Mouse (Mus musculus) left cerebral cortex, postnatal 25 days (tissue): ENCODE measurements around the gene Ropn1l. TPM values are rescaled to one million over a fixed set of nuclear protein-coding genes. Genes with fewer than 3 reads are reported as not detected.

Experiments
- DNase-seq, 2 experiments: peaks; one replicate each; pipeline ENCODE4 v3.0.0; 2022; ENCODE audit warnings: low spot score in 2 of 2, mixed read lengths in 1 of 2
- intact Hi-C: fragments of 180-260 bp; cut with DNase I; formaldehyde crosslinking; loops from one replicate; pipeline ENCODE4 v1.15.1; 2025
- total RNA-seq, 2 experiments: library from RNA; stranded (reverse); gene quantifications; 2 replicates each; pipeline ENCODE4 v1.2.3; 2021

Gene Ropn1l
- total RNA-seq, 2 experiments from 2014 or later, result 0.82 to 2.1 TPM

DNA sequence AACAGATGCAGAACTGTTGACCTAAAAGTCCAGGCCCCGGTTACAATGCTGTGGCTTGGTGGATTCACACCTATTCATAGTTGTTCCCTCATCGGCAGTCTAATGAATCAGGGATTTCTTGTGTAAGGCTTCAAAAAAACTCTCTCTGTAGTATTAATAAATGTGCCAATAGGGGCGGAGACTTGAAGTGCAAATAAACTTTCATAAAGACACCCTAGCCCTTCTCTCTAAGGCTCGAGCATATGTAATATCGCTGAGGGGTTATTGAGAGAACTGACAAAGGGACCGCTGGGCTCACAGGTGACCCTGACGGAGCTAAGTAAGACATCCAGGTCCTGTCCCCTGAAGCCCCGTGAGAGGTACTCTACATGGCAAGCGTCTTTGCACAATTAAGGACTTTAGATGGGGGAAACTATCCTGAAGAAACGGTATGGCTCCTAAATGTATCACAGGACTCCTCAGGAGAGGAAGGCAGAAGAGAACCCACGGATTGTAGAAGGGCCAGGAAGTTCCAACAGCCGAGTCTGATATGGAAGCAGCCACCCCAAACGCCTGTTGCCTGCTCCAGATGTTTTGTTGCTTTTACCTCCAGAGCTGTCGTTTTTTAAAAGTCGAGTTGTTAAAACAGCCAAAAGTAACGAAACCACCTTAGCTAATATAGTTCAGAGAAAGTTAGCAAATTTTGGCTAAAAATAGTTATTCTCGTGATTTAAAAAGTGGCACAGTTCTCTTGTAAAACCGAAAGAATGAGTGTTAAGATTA is 1.0 kb downstream of the Ropn1l start:
- intact Hi-C loops, result loop anchor here (10.0 kb wide), 1 partner anchor 132 kb away; no protein-coding TSS in a partner anchor
- DNase-seq, result no peak

DNA sequence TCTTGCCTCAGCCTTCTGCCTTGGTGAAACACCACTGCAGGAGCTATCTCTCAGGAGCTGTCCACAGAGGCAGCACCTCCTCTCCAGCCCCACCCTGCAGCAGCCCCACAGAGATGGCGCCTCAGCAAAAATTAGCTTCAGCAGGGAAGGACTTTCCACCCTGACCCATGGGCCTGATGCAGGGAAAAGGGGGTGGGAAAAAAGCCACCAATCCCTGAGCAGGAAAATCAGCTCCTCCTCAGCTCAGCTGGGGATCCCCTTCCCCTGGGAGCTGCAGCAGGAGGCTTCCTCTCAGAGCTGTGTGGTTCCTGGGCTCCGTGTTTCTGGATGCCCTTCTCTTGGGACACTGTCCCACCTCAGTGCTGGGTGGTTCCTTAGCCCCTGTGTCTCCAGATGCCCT is 3.8 kb downstream of the Ropn1l start:
- DNase-seq, result no peak
- intact Hi-C loops, result loop anchor here (10.0 kb wide), 1 partner anchor 135 kb away; no protein-coding TSS in a partner anchor

DNA sequence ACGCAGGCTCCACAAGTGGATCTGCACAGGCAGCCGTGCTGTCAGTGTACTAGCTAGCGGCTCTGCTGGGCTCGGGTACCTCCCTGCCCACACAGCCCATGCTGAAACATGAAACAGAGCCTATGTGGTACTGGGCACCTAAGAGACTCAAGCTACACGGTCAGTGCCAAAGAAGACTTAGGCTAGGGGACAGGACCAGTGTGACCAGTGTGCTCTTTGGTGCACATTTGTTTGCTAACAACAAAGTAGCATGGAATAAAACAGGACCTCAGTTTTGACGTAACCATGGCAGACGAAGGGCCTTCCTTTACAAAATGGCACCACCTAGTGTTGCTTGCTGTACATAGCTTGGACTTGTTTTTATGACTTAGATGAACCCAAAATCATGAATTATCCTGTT is 6.4 kb downstream of the Ropn1l start:
- intact Hi-C loops, result loop anchor here (1.0 kb wide), 1 partner anchor 132 kb away; no protein-coding TSS in a partner anchor
- peak; percentile 71 to 85 for DNase-seq

DNA sequence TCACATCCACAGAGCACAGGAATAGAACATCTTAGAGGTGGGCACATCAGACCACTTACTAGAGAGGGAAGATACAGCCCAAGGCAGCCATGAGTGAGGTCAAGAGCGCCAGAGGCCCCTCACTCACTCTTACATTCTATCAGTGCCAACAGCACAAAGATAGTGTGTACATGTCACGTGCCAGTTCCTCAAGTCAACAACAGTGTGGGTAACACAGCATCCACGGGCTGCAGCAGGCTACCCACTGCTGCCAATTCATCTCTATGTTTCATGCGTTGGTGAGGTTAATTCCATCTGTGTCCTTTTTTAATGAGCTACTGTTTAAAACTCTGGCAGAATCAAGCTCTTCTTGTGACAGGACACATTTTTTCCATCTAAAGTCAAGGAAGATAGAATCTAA is 10.8 kb downstream of the Ropn1l start:
- intact Hi-C loops, result no loop called here
- DNase-seq, result peak in 1 of 2 experiments; percentile 44

DNA sequence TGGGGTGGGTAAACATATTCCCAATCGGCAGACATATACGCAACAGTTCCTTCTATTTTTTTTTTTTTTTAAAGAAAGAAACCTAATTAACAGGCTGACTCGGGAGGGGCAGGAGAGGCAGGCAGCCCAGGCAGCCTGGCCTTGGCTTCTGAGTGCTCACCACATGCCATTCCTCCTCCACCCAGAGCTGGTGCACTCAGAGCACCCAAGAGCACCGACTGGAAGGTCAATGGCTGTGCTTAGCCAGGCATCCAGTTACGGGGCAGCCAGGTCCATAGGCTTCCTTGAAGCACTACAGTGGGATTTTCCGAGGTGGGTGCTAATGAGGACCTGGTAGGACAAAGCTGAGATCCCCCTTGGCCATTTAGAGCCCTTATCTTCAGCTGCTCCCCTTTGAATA is 11.5 kb downstream of the Ropn1l start:
- intact Hi-C loops, result no loop called here
- no peak for DNase-seq

DNA sequence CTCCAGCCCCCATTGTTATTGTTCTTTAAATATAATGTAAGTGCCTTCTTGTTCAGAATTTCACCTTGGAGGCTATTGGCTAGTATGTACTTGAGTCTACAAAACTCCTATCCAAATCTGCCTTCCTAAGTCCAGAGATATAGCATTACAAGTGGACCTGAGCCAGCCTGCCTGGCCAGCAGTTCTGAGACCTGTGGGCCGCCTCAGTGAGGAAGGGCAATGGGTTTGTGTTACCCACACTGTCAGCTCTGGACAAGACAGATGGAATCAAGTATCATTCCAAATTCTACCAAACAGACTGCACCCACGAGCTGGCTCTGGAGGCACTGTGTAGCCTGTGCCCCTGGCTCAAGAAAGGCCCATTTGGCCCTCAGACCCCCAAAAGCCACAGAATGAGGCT is 16.7 kb downstream of the Ropn1l start:
- intact Hi-C loops, result no loop called here
- no peak for DNase-seq

DNA sequence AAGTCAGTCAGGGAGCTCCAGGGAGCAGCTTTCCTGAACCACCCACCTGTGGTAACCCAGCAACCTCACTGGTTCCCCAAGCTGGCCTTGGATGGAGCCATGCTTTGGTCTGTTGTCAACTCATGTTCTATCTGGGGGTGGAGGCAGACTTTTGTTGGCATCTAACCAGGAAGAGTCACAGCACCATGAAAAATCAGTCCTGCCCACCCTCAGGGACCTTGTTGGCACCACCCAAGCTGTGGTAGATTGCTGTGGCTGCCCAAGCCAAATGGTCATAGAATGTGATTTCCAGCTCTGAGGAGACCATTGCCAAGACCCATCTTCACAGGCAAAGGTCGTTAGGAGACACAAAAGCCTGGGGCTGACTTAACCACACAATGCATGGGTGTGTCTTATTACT is 17.5 kb downstream of the Ropn1l start:
- DNase-seq, result no peak
- intact Hi-C loops, result no loop called here

DNA sequence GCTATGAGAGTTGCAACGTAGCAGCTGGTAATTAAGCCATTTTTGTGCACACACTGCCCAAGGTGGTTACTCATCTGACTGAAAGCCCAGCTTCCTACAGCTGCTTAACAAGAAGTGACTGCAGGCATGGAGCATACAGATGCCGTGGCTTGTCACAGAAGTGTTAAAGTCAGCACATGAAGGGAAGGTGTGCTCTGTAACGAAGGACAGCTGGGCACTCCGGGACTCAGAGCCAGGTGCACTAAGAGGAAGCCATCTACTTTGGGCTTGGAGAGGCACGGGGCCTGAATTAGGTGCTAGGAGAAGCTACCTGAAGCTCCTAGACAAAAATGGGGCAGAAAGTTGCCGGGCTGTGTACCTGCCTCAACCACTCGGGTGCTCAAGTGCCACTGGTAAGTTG is 19.8 kb downstream of the Ropn1l start:
- intact Hi-C loops, result no loop called here
- no peak for DNase-seq

DNA sequence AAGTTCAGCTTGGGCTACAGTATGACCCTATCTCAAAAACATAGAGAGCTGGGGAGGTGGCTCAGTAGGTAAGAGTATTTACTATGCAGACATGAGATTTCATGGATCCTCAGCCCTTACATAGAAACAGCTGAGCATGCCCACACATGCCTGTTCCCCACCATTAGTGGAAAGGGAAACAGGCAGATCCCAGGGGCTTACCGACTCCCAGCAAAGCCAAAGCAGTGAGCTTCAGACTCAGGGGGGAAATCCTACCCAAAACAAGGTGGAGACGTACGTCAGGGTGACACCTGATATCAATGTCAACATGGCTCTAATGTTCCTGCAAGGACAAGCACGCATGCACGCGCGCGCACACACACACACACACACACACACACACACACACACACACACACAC is 21.7 kb downstream of the Ropn1l start:
- no peak for DNase-seq
- intact Hi-C loops, result no loop called here

DNA sequence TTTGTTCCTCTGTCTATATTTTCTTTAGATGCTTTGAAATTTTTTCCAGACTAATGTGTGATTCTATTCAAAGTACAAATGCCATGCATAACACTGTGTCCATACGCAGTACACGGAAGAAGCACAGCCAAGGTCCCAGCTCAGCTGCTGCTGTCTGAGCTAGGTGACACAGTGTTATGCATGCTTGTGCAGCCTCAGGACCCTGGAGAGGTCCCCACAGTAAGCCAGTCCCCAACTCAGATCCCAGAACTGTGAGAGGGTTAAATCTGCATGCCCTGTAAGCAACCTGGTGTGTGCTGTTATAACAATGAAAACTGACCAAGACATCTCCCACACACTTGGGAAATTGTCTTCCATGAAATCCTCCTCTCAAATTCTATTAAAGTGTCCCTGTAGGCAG is 23.5 kb downstream of the Ropn1l start:
- intact Hi-C loops, result no loop called here
- DNase-seq, result no peak

DNA sequence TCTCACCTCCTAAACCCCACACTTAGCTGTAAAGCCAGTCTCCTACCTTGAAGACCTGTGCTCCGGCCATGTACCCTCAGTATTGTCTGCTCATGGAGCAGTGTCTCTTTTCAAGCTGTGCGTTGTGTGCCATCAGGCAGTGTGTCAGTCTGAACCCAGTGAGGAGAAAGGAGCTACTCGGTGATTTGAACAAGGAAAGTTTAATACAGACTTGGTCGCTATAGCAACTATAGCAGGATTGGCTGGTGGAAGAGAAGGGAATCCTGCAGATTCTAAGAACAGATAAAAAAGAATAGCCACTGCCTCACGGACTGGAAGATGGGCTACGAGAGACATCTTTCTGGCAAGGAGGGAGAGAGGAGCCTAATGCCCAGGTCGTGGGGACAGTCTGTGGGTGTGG is 24.1 kb downstream of the Ropn1l start:
- no peak for DNase-seq
- intact Hi-C loops, result loop anchor here (2.0 kb wide), 2 partner anchors 85 to 93 kb away; no protein-coding TSS in a partner anchor

DNA sequence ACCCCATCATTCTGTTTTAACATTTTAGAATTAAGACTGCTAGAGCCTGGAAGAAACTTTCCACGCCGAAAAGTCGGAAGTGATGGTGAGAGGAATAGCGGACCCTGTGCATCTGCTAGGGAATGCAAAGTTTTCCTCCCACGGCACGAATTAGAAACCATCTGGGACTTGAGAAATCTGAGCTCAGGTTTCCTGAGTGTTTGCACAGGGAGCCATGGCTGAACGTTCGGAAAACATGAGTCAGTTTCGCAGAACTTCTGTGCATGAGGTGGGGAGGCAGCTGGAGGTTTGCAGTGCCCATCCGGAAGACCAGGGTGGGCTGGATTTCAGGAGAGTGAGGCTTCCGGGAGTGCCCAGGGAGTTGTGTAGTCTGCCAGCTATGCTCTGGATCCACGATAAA is 25.0 kb downstream of the Ropn1l start:
- peak; percentile 73 to 96 for DNase-seq
- intact Hi-C loops, result loop anchor here (1.0 to 2.0 kb wide), 4 partner anchors 10 to 92 kb away; no protein-coding TSS in a partner anchor

DNA sequence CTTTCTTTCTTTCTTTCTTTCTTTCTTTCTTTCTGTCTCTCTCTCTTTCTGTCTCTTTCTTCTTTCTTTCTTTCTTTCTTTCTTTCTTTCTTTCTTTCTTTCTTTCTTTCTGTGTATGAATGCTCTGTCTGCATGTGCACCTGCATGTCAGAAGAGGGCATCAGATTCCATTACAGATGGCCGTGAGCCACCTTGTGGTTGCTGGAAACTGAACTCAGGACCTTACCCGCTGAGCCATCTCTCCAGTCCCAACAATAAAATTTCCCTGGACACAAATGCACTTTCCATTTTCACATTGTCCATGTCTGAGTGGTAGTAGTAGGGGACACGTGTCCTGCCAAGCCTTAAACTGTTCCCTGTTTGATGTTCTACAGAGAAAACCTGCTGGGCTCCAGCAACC is 26.1 kb downstream of the Ropn1l start:
- no peak for DNase-seq
- intact Hi-C loops, result no loop called here

DNA sequence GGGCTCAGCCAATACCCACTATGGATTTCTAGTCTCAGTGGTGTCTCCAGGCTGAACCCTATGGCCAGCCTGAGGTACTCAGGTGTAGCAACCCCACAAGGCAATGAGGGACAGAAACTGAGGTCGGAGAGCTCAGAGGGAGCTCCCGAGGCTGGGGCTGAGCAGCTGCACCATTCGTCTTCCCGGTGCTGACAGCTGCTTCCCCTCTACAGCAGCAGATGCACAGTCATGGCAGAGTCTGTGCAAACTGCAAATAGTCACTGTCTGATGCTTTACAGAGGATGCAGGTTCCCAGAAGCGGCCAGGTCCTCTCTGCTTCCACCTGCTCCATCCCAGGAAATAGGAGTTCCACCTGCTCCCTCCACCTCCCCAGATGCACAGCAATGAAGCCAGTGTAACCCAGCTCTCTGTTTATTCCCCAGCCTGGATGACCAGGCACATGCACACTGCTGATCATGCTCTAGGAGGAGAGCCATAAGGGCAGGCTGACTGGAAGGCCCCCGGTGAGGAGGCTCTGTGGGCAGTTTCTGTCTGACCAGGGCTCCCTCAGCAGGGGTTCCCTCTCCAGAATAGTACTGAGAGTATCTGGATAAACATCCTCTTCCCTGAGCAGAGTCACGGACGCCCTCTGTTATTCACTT is 27.4 kb downstream of the Ropn1l start:
- intact Hi-C loops, result no loop called here
- DNase-seq, result peak in 1 of 2 experiments; percentile 54

DNA sequence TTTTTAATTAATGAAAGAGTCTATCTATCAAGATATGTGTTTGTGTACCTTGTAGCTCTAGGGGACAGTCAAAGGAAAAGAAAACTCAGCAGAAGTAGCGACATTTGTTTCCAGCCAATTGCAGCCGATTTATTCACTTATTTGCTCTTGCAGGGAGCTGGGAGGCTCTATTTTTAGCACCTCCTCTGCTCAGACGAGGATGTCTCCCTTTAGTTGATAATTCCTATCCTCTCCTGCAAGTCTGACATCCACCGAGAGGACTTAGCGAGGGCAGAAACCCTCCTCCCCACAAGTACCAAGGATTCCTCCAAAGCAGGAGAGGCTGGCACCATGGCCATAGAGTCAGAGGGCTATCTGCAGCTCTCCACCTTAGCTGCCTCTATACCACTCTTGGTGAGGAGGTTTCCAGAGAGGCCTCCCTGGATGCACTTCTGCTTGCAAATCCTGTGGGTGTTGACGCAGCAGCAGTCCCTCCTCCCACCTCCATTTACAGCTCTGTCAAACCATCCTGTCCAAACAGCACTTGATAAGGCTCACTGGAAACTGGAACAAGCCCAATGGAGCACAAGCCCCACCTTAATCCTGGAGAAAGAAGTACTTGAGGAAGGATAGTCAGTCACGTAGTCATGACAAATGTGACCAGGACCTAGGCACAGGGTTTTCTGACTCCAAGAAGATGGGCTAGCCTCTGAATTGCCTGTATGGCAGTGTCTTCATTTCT is 30.7 kb downstream of the Ropn1l start:
- peak in 1 of 2 experiments; percentile 59 for DNase-seq
- intact Hi-C loops, result no loop called here

DNA sequence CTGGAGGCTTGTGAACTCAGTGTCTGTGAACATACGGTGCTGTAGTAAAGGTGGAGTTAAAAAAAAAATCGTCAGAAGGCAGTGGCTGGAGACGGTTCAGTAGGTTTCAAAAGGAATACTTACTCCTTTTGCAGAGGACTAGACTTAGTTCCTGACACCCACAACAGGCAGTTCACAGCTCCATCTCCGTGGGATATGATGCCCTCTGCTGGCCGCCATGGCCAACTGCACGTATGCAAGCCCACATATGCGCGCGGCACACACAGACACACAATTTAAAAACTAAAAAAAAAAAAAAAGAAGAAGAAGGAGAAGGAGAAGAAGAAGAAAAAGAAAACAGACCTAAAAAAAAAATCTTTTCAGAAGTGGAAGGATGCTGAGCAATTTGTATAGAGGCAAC is 34.5 kb downstream of the Ropn1l start:
- no peak for DNase-seq
- intact Hi-C loops, result no loop called here

DNA sequence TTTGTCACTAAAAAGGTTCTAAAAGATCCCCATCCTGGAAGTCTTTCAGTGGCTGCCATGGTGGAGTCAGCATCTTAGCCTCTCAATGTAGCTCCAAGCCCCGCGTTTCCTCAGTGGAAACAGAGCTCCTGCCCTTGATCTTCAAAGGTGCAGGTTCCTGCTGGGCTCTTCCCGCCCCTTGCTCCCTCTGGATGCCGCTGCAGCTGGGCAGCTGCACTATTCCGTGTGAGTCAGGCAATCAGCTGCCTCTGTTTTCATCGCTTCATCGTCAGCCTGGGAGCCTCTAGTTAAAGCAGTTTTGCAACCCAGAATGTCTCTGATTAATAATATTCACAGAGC is 34.9 kb downstream of the Ropn1l start:
- DNase-seq, result no peak
- intact Hi-C loops, result loop anchor here (1.0 kb wide), 2 partner anchors 10 to 25 kb away; no protein-coding TSS in a partner anchor

DNA sequence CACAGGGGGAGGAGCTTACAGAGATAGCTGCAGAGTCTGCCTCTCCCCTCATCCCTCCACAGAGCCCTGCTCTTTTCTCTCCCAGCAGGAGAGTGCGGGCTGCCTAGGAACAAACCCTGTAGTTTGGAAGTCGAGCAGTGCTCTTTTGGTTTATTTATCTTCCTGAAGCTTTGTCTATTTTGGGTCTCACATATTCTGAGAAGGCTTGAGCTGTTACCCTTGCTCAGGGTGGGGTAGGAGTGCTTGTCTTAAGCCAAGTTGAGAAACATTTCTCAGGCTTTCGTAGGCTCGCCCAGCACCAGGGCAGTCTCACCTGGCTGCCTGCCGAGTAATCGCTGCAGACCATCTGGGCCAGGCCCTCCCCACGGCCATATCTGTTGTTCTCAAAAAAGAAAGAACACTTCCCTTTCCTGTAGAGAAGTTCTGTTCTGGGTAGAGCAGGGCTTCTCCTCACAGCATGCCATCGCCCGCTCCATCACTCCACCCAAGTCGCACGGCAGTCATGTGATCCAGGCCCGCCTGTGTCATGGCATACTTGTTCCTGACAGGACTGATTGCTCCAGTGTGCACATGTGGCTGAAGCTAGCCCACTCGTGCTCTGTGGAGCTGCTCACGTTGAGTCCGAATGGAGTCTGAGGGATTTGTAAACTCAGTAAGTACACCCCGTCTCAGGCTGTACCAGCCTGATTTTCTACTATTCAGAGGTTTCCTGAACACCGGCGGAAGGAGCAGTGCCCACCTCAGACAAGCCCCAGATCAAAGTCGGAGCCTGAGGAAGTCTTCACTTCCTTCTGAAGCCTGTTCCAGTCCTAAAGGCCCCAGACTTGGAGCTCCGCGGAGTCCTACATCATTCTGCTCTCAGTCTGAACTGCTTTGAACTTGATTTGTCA is 35.5 kb downstream of the Ropn1l start:
- peak; percentile 70 to 91 for DNase-seq
- intact Hi-C loops, result loop anchor here (1.0 kb wide), 2 partner anchors 10 to 25 kb away; no protein-coding TSS in a partner anchor

DNA sequence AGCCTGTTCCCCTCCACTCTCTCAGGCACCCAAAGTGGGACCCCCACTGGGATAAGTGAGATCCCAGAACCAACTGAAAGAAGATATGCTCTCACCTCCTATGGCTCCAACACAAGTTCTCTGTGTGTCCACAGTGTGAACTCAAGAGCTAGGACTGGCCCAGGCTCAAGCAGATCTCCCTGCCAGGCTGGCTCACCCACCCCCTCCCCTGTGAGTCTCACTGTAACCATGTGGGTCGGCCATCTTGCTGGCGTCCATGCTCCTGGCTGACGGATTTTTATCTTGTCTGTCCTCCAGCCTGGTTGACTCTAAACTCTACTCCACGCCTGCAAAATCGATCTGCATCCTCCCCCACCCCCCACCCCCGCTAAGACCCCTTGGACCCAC is 36.1 kb downstream of the Ropn1l start:
- DNase-seq, result no peak
- intact Hi-C loops, result no loop called here

DNA sequence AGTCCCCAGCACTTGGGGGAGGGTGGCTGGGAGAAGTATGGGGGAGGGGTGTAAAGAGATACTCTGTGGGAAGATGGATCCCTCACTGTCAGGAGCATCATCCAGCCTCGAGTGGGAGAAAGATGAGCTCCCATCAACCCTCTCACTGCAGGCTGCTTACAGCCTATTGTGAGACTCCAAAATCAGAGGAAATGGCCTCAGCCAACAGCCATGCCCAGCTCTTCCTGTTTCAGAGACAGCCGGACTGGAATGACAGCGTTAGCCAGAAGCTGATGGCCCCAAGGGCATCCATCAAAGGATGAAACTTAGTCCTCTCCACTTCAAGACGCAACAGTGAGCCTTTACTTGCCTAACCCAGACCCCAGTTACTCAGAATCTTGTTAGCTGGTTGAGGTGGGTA is 38.4 kb downstream of the Ropn1l start:
- intact Hi-C loops, result no loop called here
- no peak for DNase-seq
